Mouse (Mus musculus) induced T-regulatory cell, adult 2 months (primary cell): ENCODE results near the gene Plbd2.

Source experiments
- DNase-seq: peaks from one replicate; pipeline ENCODE4 v3.0.0-alpha.2; 2012; ENCODE audit warnings: low read depth

The Plbd2 gene

GRCm38 (mm10) chr5:120510982-120511642 lies 7.7 kb upstream of the Plbd2 start, which contains the start of gene Slc8b1:
Gene Slc8b1, plus strand, starts transcription at chr5:120511168.
- peak; percentile 96 for DNase-seq

- DNase-seq = no peak
Observed at GRCm38 (mm10) chr5:120507311-120507710, 3.9 kb upstream of the Plbd2 start.

GRCm38 (mm10) chr5:120506490-120506889 lies 3.1 kb upstream of the Plbd2 start:
- no peak for DNase-seq

GRCm38 (mm10) chr5:120505781-120506180 lies 2.4 kb upstream of the Plbd2 start:
- DNase-seq = no peak

GRCm38 (mm10) chr5:120505368-120505767 lies 1.9 kb upstream of the Plbd2 start:
- peak; percentile 83 for DNase-seq

GRCm38 (mm10) chr5:120502675-120503143 lies 716 bp downstream of the Plbd2 start:
- no peak for DNase-seq

GRCm38 (mm10) chr5:120502147-120502621 lies 1.2 kb downstream of the Plbd2 start:
- peak; percentile 40 for DNase-seq

- peak; percentile 23 for DNase-seq
Observed at GRCm38 (mm10) chr5:120500609-120501008, 2.8 kb downstream of the Plbd2 start.

- DNase-seq = no peak
Observed at GRCm38 (mm10) chr5:120499202-120499601, 4.2 kb downstream of the Plbd2 start.

- no peak for DNase-seq
Observed at GRCm38 (mm10) chr5:120497071-120497470, 6.4 kb downstream of the Plbd2 start.

GRCm38 (mm10) chr5:120495703-120496226 lies 7.7 kb downstream of the Plbd2 start:
- no peak for DNase-seq

GRCm38 (mm10) chr5:120495064-120495702 lies 8.2 kb downstream of the Plbd2 start:
- no peak for DNase-seq

GRCm38 (mm10) chr5:120493873-120494395 lies 9.5 kb downstream of the Plbd2 start:
- no peak for DNase-seq

GRCm38 (mm10) chr5:120493440-120493839 lies 10.0 kb downstream of the Plbd2 start:
- DNase-seq = no peak

- no peak for DNase-seq
Observed at GRCm38 (mm10) chr5:120492437-120492836, 11.0 kb downstream of the Plbd2 start.

GRCm38 (mm10) chr5:120490679-120491192 lies 12.7 kb downstream of the Plbd2 start:
- DNase-seq = no peak

- DNase-seq = no peak
Observed at GRCm38 (mm10) chr5:120487844-120488243, 15.6 kb downstream of the Plbd2 start.

GRCm38 (mm10) chr5:120483399-120483798 lies 20.0 kb downstream of the Plbd2 start:
- no peak for DNase-seq

- no peak for DNase-seq
Observed at GRCm38 (mm10) chr5:120481205-120481604, 22.2 kb downstream of the Plbd2 start.

- peak; percentile 46 for DNase-seq
Observed at GRCm38 (mm10) chr5:120479538-120479937, 23.9 kb downstream of the Plbd2 start.

- DNase-seq = no peak
Observed at GRCm38 (mm10) chr5:120477993-120478392, 25.4 kb downstream of the Plbd2 start.

GRCm38 (mm10) chr5:120476296-120476695 lies 27.1 kb downstream of the Plbd2 start, which contains the start of gene Sds:
Gene Sds, plus strand, starts transcription at chr5:120476526.
- DNase-seq = no peak

- DNase-seq = no peak
Observed at GRCm38 (mm10) chr5:120475861-120476260, 27.6 kb downstream of the Plbd2 start.
